Mouse (Mus musculus) Patski (cell line): ENCODE measurements around the gene Actr1b. TPM values are rescaled to one million over a fixed set of nuclear protein-coding genes. Genes with fewer than 3 reads are reported as not detected.

ENCODE experiments used
- ATAC-seq: fragments of 100-300 bp; one replicate; pipeline ENCODE4 v1.8.0; 2021
- CTCF ChIA-PET: fragments of 350-600 bp; sonication (Branson Sonifier 250); formaldehyde crosslinking; loops from one replicate; lab custom pipeline; 2022; ENCODE audit warnings: inconsistent platforms; lab: Charles Lee
- POLR2A ChIA-PET: fragments of 350-600 bp; sonication (Branson Sonifier 250); formaldehyde crosslinking; loops from one replicate; lab custom pipeline; 2022; ENCODE audit warnings: antibody characterized with exemption, inconsistent platforms; lab: Charles Lee
- DNase-seq: peaks from one replicate; pipeline ENCODE4 v3.0.0-alpha.2; 2011; ENCODE audit warnings: low read depth, low spot score
- H3K27me3 ChIP-seq: fragments of 371-371 bp; one replicate; pipeline ENCODE4 v1.5.1; 2021
- CTCF ChIP-seq: fragments of 100-300 bp; IDR thresholded peaks from one replicate; pipeline ENCODE4 v1.5.1; 2021
- in situ Hi-C: fragments of 300-500 bp; cut with MboI; formaldehyde crosslinking; loops from 3 replicates; pipeline ENCODE4 v1.11.1; 2018; ENCODE audit warnings: low pct_unique_long_range_greater_than_20kb, mixed read lengths
- polyA plus RNA-seq: library from polyadenylated mRNA; unstranded; gene quantifications from one replicate; pipeline ENCODE4 v1.2.3, GENCODE M21; 2021

Gene Actr1b
- 170 TPM for polyA plus RNA-seq

GRCm38 (mm10) chr1:36714311-36714710, at the start of gene Actr1b:
Actr1b (minus strand) TSS chr1:36714422.
- POLR2A ChIA-PET = no interaction called here
- no peaks in the 10 kb centered on the region for H3K27me3 ChIP-seq
- ATAC-seq (no peak), DNase-seq (no peak)
- CTCF ChIA-PET = no interaction called here
- no peak for TF ChIP-seq CTCF
- in situ Hi-C loops = no loop called here

GRCm38 (mm10) chr1:36761568-36761967, 47.3 kb upstream of the Actr1b start, which contains the start of gene Zap70:
Zap70 (plus strand) TSS chr1:36761798.
- CTCF ChIA-PET = no interaction called here

GRCm38 (mm10) chr1:36761061-36761460, 46.8 kb upstream of the Actr1b start:
- ChIA-PET POLR2A (no interaction called here), CTCF (no interaction called here)
- in situ Hi-C loops = no loop called here
- TF ChIP-seq CTCF = no peak
- DNase-seq (no peak), ATAC-seq (no peak)
- no peaks in the 10 kb centered on the region for H3K27me3 ChIP-seq

More at GRCm38 (mm10) chr1:36761568-36761967, 47.3 kb upstream of the Actr1b start, which contains the start of gene Zap70:
- no peak for DNase-seq
- in situ Hi-C loops = no loop called here
- no peaks in the 10 kb centered on the region for H3K27me3 ChIP-seq
- TF ChIP-seq CTCF = no peak
- POLR2A ChIA-PET = no interaction called here
- no peak for ATAC-seq

GRCm38 (mm10) chr1:36760401-36760800, 46.2 kb upstream of the Actr1b start:
- ATAC-seq (no peak), DNase-seq (no peak)
- in situ Hi-C loops = no loop called here
- TF ChIP-seq CTCF = no peak
- no peaks in the 10 kb centered on the region for H3K27me3 ChIP-seq
- POLR2A ChIA-PET = no interaction called here
- CTCF ChIA-PET = no interaction called here

- TF ChIP-seq CTCF = no peak
- DNase-seq (no peak), ATAC-seq (no peak)
- in situ Hi-C loops = no loop called here
- CTCF ChIA-PET = no interaction called here
- peaks cover 3% of the 10 kb centered on the region for H3K27me3 ChIP-seq
- POLR2A ChIA-PET = no interaction called here
Observed at GRCm38 (mm10) chr1:36759076-36759475, 44.9 kb upstream of the Actr1b start.

GRCm38 (mm10) chr1:36758553-36758952, 44.3 kb upstream of the Actr1b start:
- ATAC-seq (no peak), DNase-seq (no peak)
- no peak for TF ChIP-seq CTCF
- POLR2A ChIA-PET = no interaction called here
- in situ Hi-C loops = no loop called here
- CTCF ChIA-PET = no interaction called here
- H3K27me3 ChIP-seq = peaks cover 5% of the 10 kb centered on the region

- DNase-seq (no peak), ATAC-seq (no peak)
- ChIA-PET CTCF (interaction anchor here (1.0 kb wide), 1 partner anchor 14 kb away, joined by 3 read pairs; no protein-coding TSS in a partner anchor), POLR2A (no interaction called here)
- TF ChIP-seq CTCF = no peak
- H3K27me3 ChIP-seq = peaks cover 10% of the 10 kb centered on the region
- in situ Hi-C loops = no loop called here
Observed at GRCm38 (mm10) chr1:36753932-36754675, 39.9 kb upstream of the Actr1b start.

- TF ChIP-seq CTCF = peak; percentile 68
- H3K27me3 ChIP-seq = peaks cover 11% of the 10 kb centered on the region
- in situ Hi-C loops = no loop called here
- ATAC-seq (no peak), DNase-seq (no peak)
- ChIA-PET CTCF (interaction anchor here (1.3 to 2.2 kb wide), 2 partner anchors 9 to 19 kb away, joined by 3 to 7 read pairs; no protein-coding TSS in a partner anchor), POLR2A (no interaction called here)
Observed at GRCm38 (mm10) chr1:36746452-36746851, 32.2 kb upstream of the Actr1b start.

- DNase-seq (no peak), ATAC-seq (no peak)
- in situ Hi-C loops = no loop called here
- no peak for TF ChIP-seq CTCF
- peaks cover 11% of the 10 kb centered on the region for H3K27me3 ChIP-seq
- ChIA-PET CTCF (interaction anchor here (1.1 to 2.2 kb wide), 2 partner anchors 8 to 198 kb away, joined by 5 to 7 read pairs; partner anchors contain the start of gene Ankrd39), POLR2A (no interaction called here)
Observed at GRCm38 (mm10) chr1:36745661-36746060, 31.4 kb upstream of the Actr1b start.

- peak; percentile 4 for DNase-seq
- CTCF ChIA-PET = interaction anchor here (1.2 to 1.3 kb wide), 2 partner anchors 8 to 197 kb away, joined by 3 to 6 read pairs; partner anchors contain the start of gene Ankrd39
- ATAC-seq = no peak
- POLR2A ChIA-PET = no interaction called here
- in situ Hi-C loops = no loop called here
- peaks cover 9% of the 10 kb centered on the region for H3K27me3 ChIP-seq
- peak; percentile 86 for TF ChIP-seq CTCF
Observed at GRCm38 (mm10) chr1:36744268-36744944, 30.2 kb upstream of the Actr1b start.

GRCm38 (mm10) chr1:36743046-36743445, 28.8 kb upstream of the Actr1b start:
- in situ Hi-C loops = no loop called here
- DNase-seq (no peak), ATAC-seq (no peak)
- peaks cover 3% of the 10 kb centered on the region for H3K27me3 ChIP-seq
- CTCF ChIA-PET = no interaction called here
- no peak for TF ChIP-seq CTCF
- POLR2A ChIA-PET = no interaction called here
